Comparison of ENCODE assay signal across 19 mouse cellular contexts in genomic region chr2:6145611-6146010, GRCm38 (mm10). TPM values are rescaled to one million over a fixed set of nuclear protein-coding genes. Genes with fewer than 3 reads are reported as not detected.
DNase-seq lines count a peak whose midpoint lies in the region; ATAC-seq and TF ChIP-seq lines count a peak whose summit lies in the region.
"Had no signal": no experiment of that assay in that cellular context is flagged by ENCODE, and none has a peak within 500 bp of the region (broad histone marks: within the 10 kb centered on the region; RNA-seq: fewer than 3 reads in every experiment).

No protein-coding gene starts in this region.

- TF ChIP-seq CTCF in lung, postnatal 0 days (IDR thresholded peaks at IDR 0.05): no peak

- H3K9me3 ChIP-seq in hindbrain, embryonic 13.5 days: no peaks in the 10 kb centered on the region
- H3K9me3 ChIP-seq in hindbrain, embryonic 10.5 days: no peaks in the 10 kb centered on the region
- H3K9me3 ChIP-seq in lung, embryonic 15.5 days: no peaks in the 10 kb centered on the region
- no peaks in the 10 kb centered on the region for H3K9me3 ChIP-seq in lung, postnatal 0 days (ENCODE audit: low read length)
- no peaks in the 10 kb centered on the region for H3K9me3 ChIP-seq in neural tube, embryonic 12.5 days
- H3K9me3 ChIP-seq in neural tube, embryonic 15.5 days (replicated peaks): no peaks in the 10 kb centered on the region
- H3K9me3 ChIP-seq: forebrain, embryonic 15.5 days; heart, embryonic 13.5 days; hindbrain, embryonic 12.5 days had no signal

- no peak overlapping the region for H3K9ac ChIP-seq in hindbrain, embryonic 13.5 days
- no peak overlapping the region for H3K9ac ChIP-seq in lung, embryonic 15.5 days
- H3K9ac ChIP-seq in lung, postnatal 0 days (replicated peaks; ENCODE audit: low read depth): no peak overlapping the region
- no peak overlapping the region for H3K9ac ChIP-seq in neural tube, embryonic 12.5 days
- H3K9ac ChIP-seq in neural tube, embryonic 15.5 days (replicated peaks): no peak overlapping the region
- H3K9ac ChIP-seq: forebrain, embryonic 15.5 days; heart, embryonic 13.5 days; hindbrain, embryonic 12.5 days had no signal

- no peak overlapping the region for H3K27ac ChIP-seq in hindbrain, embryonic 13.5 days
- H3K27ac ChIP-seq in hindbrain, embryonic 10.5 days: no peak overlapping the region
- H3K27ac ChIP-seq in lung, embryonic 15.5 days: no peak overlapping the region
- no peak overlapping the region for H3K27ac ChIP-seq in lung, postnatal 0 days (ENCODE audit: low read length)
- H3K27ac ChIP-seq in neural tube, embryonic 12.5 days: no peak overlapping the region
- H3K27ac ChIP-seq in neural tube, embryonic 15.5 days (replicated peaks): no peak overlapping the region; the same call in 1 of the 2 replicates
- H3K27ac ChIP-seq: forebrain, embryonic 15.5 days; heart, embryonic 13.5 days; hindbrain, embryonic 12.5 days had no signal

- no peaks in the 10 kb centered on the region for H3K27me3 ChIP-seq in hindbrain, embryonic 13.5 days
- no peaks in the 10 kb centered on the region for H3K27me3 ChIP-seq in hindbrain, embryonic 10.5 days (ENCODE audit: insufficient read depth, poor library complexity, severe bottlenecking)
- H3K27me3 ChIP-seq in lung, embryonic 15.5 days: no peaks in the 10 kb centered on the region
- no peaks in the 10 kb centered on the region for H3K27me3 ChIP-seq in lung, postnatal 0 days (replicated peaks; ENCODE audit: insufficient read depth, low read length)
- H3K27me3 ChIP-seq in neural tube, embryonic 12.5 days (replicated peaks): no peaks in the 10 kb centered on the region
- H3K27me3 ChIP-seq in neural tube, embryonic 15.5 days (replicated peaks): no peaks in the 10 kb centered on the region
- H3K27me3 ChIP-seq: CH12.LX; forebrain, embryonic 15.5 days; heart, embryonic 13.5 days; hindbrain, embryonic 12.5 days; Patski had no signal

- 80% methylated on average over 10 of the region's 10 CpGs for WGBS in hindbrain, embryonic 13.5 days
- 81% methylated on average over 10 of the region's 10 CpGs for WGBS in hindbrain, embryonic 10.5 days
- WGBS in lung, embryonic 15.5 days: 69% methylated on average over 10 of the region's 10 CpGs
- 72% methylated on average over 10 of the region's 10 CpGs for WGBS in lung, postnatal 0 days
- WGBS in neural tube, embryonic 12.5 days: 86% methylated on average over 10 of the region's 10 CpGs
- whole genome bisulfite sequencing in neural tube, embryonic 15.5 days: 87% methylated on average over 10 of the region's 10 CpGs

- no peak for TF ChIP-seq EP300 in lung, postnatal 0 days (IDR thresholded peaks at IDR 0.05)

- H3K4me2 ChIP-seq in hindbrain, embryonic 13.5 days: no peak overlapping the region
- no peak overlapping the region for H3K4me2 ChIP-seq in lung, embryonic 15.5 days
- H3K4me2 ChIP-seq in lung, postnatal 0 days (replicated peaks; ENCODE audit: low read depth, low read length): no peak overlapping the region
- no peak overlapping the region for H3K4me2 ChIP-seq in neural tube, embryonic 12.5 days (replicated peaks)
- no peak overlapping the region for H3K4me2 ChIP-seq in neural tube, embryonic 15.5 days
- H3K4me2 ChIP-seq: forebrain, embryonic 15.5 days; heart, embryonic 13.5 days; hindbrain, embryonic 12.5 days had no signal

- H3K36me3 ChIP-seq in hindbrain, embryonic 13.5 days: no peaks in the 10 kb centered on the region
- no peaks in the 10 kb centered on the region for H3K36me3 ChIP-seq in hindbrain, embryonic 10.5 days
- no peaks in the 10 kb centered on the region for H3K36me3 ChIP-seq in lung, embryonic 15.5 days
- H3K36me3 ChIP-seq in lung, postnatal 0 days (ENCODE audit: insufficient read depth, low read length): no peaks in the 10 kb centered on the region
- no peaks in the 10 kb centered on the region for H3K36me3 ChIP-seq in neural tube, embryonic 12.5 days
- H3K36me3 ChIP-seq in neural tube, embryonic 15.5 days: no peaks in the 10 kb centered on the region
- H3K36me3 ChIP-seq: forebrain, embryonic 15.5 days; heart, embryonic 13.5 days; hindbrain, embryonic 12.5 days had no signal

- DNase-seq in hindbrain, embryonic 10.5 days (ENCODE audit: low spot score): no peak
- DNase-seq in lung, postnatal 0 days (ENCODE audit: low spot score): no peak
- DNase-seq: adrenal gland, postnatal 14 days; cerebellum, adult 11-12 months; cerebellum, adult 9-10 months; cerebellum, postnatal 25 days; gastrocnemius, postnatal 36 days; heart, adult 11 months; heart, postnatal 36 days had no signal

- no peak overlapping the region for H3K4me3 ChIP-seq in hindbrain, embryonic 13.5 days
- no peak overlapping the region for H3K4me3 ChIP-seq in hindbrain, embryonic 10.5 days
- H3K4me3 ChIP-seq in lung, embryonic 15.5 days: no peak overlapping the region
- H3K4me3 ChIP-seq in lung, postnatal 0 days (ENCODE audit: low read depth, low read length): no peak overlapping the region
- H3K4me3 ChIP-seq in neural tube, embryonic 12.5 days: no peak overlapping the region
- no peak overlapping the region for H3K4me3 ChIP-seq in neural tube, embryonic 15.5 days (replicated peaks)
- H3K4me3 ChIP-seq: forebrain, embryonic 15.5 days; heart, embryonic 13.5 days; hindbrain, embryonic 12.5 days had no signal

- no peaks in the 10 kb centered on the region for H3K4me1 ChIP-seq in hindbrain, embryonic 13.5 days (replicated peaks)
- no peaks in the 10 kb centered on the region for H3K4me1 ChIP-seq in hindbrain, embryonic 10.5 days (replicated peaks)
- no peaks in the 10 kb centered on the region for H3K4me1 ChIP-seq in lung, embryonic 15.5 days
- no peaks in the 10 kb centered on the region for H3K4me1 ChIP-seq in lung, postnatal 0 days (ENCODE audit: insufficient read depth, low read depth, low read length)
- H3K4me1 ChIP-seq in neural tube, embryonic 12.5 days: no peaks in the 10 kb centered on the region
- peaks cover 10% of the 10 kb centered on the region for H3K4me1 ChIP-seq in neural tube, embryonic 15.5 days
- H3K4me1 ChIP-seq: forebrain, embryonic 15.5 days; hindbrain, embryonic 12.5 days had no signal

- ATAC-seq in hindbrain, embryonic 13.5 days (ENCODE audit: low FRiP score): 0 out of 2 replicates have a peak, but pooled peaks have one; percentile 10
- ATAC-seq in lung, embryonic 15.5 days (ENCODE audit: borderline replicate concordance, extremely low read depth, low FRiP score, low TSS enrichment): peak; percentile 36; the same call in 1 of the 2 replicates
- no peak for ATAC-seq in lung, postnatal 0 days
- ATAC-seq in neural tube, embryonic 12.5 days (ENCODE audit: low FRiP score, low read depth): 0 out of 2 replicates have a peak, but pooled peaks have one; percentile 33
- ATAC-seq in neural tube, embryonic 15.5 days (ENCODE audit: low FRiP score): no peak
- ATAC-seq: activated CD4-positive, CD25-positive, alpha-beta regulatory T cell, adult 4 months; forebrain, embryonic 15.5 days; Patski had no signal

RNA-seq across cellular contexts. Expression of gene Proser2, which starts 15.6 kb away (rescaled TPM):
- polyA plus RNA-seq in hindbrain, embryonic 13.5 days (2015; fragmentation: Nextera tagmentation; extraction: Ambion mirVana): 5.7 and 5.8 TPM in 2 replicates
- polyA plus RNA-seq in hindbrain, embryonic 10.5 days (2016; fragmentation: Nextera tagmentation; extraction: Ambion mirVana): 3.4 and 4.2 TPM in 2 replicates
- polyA plus RNA-seq in lung, embryonic 15.5 days (2015; fragmentation: Nextera tagmentation; extraction: Ambion mirVana): 7.2 and 7.7 TPM in 2 replicates
- polyA plus RNA-seq in lung, postnatal 0 days (2015; fragmentation: Nextera tagmentation; extraction: Ambion mirVana): 14.0 and 15.2 TPM in 2 replicates
- polyA plus RNA-seq in neural tube, embryonic 12.5 days (2016; fragmentation: Nextera tagmentation; extraction: Ambion mirVana): 3.8 and 4.5 TPM in 2 replicates
- polyA plus RNA-seq in neural tube, embryonic 15.5 days (2015; fragmentation: Nextera tagmentation; extraction: Ambion mirVana): 14.5 and 18.8 TPM in 2 replicates
- polyA plus RNA-seq: activated CD4-positive, CD25-positive, alpha-beta regulatory T cell, adult 4 months had no signal

Comparison
In these comparisons a context has a peak if more than half of its experiments do, and no peak if none do; other contexts are left out.
1. ATAC-seq: peak in hindbrain, embryonic 13.5 days (single experiment), lung, embryonic 15.5 days (single experiment) and neural tube, embryonic 12.5 days (single experiment); none in lung, postnatal 0 days (single experiment) and neural tube, embryonic 15.5 days (single experiment).